Mouse (Mus musculus): ENCODE results near the gene Qprt. TPM values are rescaled to one million over a fixed set of nuclear protein-coding genes. Genes with fewer than 3 reads are reported as not detected.

The Qprt gene
- total RNA-seq, 2 experiments from 2014 or later: 0.19 to 0.76 TPM

DNA sequence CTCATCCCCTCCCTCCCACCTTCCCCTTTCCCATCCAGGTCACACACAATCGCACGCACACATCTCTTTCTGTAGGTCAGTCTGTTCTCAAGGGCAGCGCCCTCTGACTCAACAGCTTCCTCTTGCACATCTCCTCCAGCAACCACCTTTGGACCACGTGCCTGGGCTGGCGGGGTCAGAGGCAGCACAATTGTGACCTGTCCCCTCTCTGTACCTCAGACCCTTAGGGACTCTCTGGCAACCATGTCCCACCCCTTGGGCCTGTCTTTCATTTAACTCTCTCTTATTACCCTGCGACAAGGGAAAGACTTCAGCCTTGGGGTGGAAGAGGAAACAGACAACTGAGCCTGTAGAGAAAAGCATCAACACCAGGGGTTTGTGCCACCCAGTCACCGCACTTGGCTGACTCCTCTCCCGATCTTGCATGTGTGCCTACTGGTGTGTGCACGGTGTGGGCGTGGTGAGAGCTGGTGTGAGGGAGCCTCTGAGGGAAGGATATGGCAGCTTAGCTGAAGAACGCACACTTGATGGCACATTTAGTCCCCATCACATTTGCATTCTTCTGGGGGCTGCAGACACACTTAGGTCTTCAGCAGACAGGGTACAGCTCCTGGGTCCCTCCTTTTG, 12.9 kb upstream of the Qprt start:
- no peak for DNase-seq (ENCODE audit: low spot score in 2 of 2)

DNA sequence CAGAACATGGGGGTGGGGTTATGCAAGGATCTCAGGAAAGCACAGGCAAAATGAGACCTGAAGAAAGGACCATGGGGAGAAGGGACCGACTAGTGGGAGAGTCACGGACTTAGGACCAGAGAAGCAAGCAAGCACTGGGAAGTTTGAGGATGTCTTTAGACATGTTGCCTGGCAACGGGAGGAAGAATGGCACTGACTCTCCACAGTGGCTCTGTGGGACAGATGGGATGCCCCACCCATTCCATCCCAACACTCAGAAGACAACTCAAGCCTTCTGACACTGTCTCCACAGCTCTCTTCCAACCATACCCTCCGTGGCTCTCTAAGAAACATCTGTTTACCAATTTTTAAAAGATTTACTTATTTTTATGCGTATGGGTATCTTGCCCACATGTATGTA, 11.1 kb upstream of the Qprt start:
- DNase-seq (ENCODE audit: low spot score in 2 of 2): no peak

DNA sequence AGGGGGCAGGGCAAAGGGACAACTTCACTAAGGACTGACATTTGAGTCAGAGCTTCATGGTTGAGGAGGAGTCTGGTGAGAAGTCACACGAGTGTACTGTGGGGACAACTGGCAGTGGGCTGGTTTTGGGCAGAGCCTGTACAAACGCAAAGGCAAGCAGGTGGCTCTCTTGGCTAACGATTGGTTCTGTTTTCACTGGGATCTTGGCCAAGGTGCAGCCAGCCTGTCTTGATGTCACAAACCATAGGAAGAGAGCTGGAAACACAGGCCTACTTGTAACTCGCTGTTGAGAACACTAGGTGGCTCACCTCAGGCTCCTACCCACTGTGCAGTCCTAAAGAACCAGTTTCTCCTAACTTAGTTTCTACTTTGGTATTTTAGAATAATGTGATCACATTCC, 7.6 kb upstream of the Qprt start:
- peak; percentile 47 to 76 for DNase-seq (ENCODE audit: low spot score in 2 of 2)

DNA sequence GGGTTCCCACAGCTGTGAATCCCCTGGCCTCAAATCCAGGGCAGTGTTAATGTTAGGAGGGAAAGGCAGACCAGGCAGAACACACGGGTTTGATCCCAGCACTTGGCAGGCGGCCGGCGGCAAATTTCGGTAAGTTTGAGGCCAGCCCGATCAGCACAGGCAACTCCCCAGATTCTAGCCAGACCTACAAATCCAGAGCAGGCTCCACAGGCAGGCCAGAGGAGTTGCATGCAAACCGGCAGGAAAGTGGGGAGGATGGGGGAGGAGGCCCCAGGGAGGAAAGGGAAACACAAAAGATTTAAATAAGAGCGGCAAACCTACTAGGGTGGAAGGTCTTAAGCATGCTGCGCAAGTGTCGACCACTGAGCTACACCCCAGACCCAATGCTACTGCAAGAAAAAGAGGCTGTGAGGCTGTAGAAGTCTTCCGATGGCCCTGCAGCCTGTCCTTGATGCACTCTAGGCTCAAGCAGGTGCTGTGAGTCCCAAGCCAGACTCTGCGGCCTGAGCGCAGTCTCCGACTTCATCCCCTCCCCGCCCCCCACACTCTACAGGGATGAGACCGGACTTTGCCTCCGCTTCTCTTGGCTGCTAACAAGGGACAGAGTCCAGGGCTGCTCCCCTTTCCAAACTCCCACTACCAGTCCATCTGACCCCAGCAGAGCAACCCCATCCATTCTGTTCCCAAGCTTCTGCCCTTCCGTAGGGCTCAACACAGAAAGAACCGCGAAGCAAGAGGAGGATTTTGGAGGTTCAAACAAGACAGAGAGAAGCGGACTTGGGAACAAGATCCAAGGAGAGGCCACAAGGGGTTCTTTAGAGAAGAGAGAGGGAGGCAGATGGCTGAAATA, 740 bp downstream of the Qprt start:
- no peak for DNase-seq (ENCODE audit: low spot score in 2 of 2)

DNA sequence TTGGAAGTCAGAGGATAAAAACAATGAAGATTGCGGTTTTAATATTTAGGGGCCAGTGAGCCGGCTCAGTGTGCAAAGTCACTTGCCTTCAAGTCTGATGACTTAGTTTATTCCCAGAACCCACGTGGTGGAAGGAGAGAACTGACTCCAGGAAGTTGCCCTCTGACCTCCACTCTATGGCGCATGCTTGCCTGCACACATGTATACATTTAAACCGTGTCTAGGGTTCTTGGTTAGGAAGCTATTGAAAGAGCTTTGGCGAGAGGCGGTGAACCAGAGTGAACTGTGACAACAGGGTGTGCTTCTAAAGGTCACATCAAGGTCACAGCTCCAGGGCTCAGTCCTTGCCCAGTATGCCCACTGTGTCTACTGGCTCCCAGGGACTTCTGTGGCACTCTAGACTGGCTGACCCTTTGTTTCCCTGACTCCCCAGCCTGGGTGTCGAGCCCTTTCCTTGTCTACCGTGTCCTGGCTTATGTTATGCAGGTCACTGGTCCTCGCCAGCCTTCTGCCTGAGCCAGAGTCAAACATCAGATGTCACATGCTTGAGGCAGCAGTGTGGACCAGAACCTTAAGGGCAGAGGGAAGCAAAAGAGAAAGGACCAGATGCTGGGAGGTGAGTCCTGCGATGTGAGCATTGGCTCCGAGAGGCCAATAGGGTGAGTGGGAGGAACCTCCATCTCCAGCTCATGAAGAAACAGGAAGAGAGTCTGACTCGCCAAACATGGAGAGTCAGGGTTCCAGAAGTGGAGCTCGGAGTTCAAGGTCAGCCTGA, 3.2 kb downstream of the Qprt start:
- DNase-seq (ENCODE audit: low spot score in 2 of 2): no peak

DNA sequence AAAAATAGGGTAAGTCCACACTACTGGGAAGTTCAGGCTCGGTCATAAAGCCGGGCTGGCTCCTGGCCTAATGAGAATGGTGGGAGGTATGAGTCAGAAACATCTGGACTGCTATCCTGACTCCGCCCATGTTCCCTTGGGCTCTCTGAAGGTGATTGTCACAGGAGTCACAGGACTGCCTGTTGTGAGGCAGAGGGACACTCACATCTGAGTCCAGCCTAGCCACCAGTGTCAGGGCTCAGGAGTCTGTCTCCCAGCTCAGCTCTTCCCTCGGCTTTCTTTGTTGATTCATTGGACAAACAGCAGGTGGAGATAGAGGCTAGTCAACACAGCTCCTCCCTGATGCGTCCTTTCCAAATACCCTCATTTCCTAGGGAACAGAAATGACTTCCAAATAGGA, 4.1 kb downstream of the Qprt start:
- DNase-seq (ENCODE audit: low spot score in 2 of 2): no peak

DNA sequence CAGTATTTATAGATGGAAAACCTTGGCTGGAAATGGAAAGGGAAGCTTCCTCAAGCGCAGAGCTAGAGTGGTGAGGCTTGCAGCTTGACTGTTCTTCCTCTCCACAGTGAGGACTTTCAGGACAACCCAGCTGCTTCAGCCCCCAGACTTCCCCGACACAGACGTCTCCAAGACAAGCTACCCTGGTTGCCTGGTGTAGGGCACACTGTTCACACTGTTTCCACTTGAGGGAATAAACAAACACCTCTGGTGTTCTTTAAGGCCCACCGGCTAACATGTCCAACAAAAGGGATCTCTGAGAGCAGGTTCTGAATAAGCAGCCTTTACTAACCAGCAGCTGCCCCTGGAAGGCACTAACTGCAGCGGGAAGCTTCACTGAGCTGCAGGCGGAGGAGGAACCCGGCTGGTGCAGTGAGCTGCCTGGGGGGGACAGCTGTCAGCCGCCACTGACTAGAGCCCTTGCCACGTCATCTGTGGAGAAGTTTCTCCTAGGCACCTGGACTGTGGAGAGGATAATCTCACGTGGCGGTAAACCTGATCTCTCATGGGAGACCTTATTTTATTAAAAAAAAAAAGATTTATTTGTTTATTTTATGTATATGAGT, 5.6 kb downstream of the Qprt start:
- peak; percentile 28 to 46 for DNase-seq (ENCODE audit: low spot score in 2 of 2)

DNA sequence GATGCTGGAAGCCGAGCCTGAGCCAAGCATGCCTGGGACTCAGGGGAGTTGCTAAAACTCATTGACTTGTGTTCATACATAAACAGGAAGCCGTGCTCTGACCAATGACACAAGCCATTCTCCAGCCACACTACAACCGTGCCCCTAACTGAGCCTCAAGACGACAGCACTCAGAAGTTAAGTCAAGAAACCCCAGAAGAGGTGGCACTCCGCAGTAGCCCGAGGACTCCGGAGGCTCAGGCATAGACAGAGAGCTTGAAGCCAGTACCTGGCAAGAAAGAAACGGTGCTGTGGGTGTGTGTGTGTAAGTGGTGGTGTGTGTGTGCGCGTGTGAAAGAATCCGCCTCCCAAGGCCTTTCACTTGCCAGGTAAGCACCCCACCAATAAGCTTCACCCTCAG, 7.1 kb downstream of the Qprt start:
- no peak for DNase-seq (ENCODE audit: low spot score in 2 of 2)

DNA sequence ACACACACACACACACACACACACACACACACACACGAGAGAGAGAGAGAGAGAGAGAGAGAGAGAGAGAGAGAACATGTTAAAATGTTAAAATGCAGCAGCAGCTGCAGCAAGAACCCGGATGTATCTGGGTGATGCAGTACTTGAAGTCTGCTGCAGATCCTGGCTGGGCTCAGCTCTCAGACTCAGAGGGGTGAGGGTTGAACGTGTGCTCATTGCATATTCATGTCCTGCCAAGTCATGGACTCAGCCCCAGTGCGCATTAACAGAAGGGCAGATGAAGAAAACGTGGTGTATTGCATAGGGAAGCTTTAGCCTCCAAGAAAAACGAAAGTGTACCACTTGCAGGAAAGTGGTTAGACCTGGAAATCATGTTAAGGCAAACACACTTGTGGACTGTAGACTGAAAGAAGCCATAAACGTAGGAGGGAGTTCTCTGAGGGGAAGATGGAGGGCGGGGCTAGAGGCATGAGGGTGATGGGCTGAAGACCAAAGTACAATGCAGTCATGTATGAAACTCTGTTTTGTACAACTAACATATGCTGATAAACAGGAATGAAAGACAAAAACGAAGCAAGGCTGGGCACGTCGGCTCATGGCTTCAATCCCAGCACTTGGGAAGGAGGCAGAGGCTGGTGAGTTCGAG, 8.3 kb downstream of the Qprt start:
- no peak for DNase-seq (ENCODE audit: low spot score in 2 of 2)

DNA sequence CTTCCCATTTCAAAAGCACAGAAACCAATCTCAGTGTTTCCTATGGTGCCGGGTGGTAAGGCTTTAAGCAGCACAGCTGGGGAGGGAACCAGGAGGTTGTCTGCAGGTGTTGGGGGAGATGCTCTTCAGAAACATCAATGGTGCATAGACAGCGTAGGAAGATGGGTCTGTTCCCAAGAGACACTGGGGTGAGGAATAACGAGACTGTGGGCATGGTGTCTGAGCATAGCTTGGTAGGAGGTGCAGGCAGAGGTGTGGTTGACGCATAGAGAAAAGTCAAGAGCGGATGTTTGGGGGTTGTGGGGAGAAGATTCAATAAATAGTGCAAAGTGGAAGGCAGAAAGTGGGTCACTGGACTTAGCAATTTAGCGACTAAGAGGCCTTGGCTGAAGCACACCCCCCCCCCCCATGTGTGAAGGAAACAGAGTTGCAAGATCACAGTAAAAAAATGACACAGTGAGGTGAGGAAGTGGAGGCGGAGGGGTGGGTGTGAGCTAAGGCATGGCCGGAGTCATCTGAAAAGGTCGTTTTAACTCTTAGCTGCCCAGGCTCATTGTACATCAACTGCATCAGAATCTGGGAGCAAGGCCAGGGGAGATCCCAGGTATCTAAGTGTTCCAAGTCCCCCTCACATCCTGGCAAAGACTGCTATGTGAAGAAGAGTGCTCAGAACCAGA, 9.0 kb downstream of the Qprt start:
- no peak for DNase-seq (ENCODE audit: low spot score in 2 of 2)

DNA sequence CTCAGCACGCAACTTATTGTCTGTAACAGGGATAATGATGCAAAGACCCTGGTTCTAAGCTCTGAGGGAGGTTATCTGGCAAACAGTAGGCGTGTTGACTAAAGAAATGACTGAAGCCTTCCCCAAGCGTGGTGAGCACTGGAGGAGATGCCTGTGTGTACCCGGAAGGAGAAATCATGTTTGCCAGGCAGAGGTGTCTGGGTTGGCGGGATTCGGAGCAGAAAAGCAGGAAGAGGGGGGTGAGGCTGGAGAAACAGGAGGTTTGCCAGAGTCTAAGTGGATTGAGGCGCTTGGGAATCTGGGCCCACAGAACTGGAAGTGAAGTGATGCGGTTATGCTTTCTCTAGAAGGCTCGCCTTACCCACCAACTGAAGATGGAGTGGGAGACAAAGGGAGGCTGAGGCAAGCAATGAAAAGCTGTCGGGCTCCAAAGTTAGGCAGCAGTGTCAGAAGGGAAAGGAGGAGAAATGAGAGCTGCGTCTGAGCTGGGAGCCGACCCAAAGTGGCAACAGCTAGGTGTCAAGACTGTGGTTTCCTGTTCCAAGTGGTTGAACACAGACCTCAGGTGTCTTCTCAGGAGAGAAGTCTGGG, 9.7 kb downstream of the Qprt start:
- DNase-seq (ENCODE audit: low spot score in 2 of 2): no peak

DNA sequence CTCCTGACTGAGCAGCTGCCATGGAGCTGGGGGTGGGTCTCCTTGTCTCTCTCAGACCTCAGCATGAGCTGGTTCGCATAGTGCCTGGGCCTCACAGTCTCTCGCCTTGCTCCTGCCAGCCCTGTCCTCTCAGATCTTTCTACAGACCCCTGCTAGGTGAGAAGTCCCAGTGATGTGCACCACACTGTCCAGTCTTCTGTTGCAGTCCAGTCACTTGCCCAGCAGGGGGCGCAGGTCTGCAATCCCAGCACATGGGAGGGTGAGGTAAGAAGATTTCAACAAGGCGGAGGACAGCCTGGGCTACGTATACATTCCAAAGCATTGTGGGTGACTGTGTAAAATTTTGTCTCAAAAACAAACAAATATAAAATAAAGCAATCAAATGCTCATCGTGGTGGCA, 10.6 kb downstream of the Qprt start:
- peak in 1 of 2 experiments; percentile 49 for DNase-seq (ENCODE audit: low spot score in 2 of 2)

DNA sequence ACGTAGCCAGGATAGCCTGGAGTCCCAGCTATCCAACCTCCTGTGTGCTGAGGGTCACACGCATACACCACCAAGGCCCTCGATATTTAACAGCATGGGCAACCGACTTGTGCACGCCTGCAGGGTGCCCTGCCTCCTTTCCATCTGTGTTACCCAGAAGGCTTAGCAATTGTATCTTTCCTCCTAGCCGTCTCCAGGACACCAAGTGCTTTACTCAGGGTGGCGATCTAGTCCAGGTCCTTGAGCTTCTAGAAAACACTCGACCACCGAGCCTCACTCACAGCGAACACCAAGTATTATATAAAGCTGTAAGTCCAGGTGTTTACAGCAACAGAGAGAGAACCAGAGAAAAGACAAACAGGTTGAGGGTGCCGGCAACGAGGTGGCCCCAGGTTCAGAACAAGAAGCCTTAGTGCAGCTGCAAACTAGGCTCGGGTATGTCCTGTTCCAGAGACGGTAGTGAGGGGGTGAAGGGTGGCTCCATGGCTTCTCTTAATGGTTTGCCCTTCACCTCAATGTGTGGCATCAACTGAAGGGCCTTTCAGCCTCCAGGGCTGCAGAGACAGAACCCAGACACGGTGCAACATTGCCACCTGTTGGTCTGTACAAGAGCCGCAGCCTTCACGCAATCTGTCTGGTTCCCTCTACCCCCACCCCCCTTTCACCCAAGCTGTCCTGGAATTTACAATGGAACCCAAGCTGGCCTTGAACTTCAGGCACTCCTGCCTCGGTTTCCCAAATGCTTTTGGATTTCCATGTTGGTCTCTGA, 11.6 kb downstream of the Qprt start:
- DNase-seq (ENCODE audit: low spot score in 2 of 2): peak; percentile 74 to 86

DNA sequence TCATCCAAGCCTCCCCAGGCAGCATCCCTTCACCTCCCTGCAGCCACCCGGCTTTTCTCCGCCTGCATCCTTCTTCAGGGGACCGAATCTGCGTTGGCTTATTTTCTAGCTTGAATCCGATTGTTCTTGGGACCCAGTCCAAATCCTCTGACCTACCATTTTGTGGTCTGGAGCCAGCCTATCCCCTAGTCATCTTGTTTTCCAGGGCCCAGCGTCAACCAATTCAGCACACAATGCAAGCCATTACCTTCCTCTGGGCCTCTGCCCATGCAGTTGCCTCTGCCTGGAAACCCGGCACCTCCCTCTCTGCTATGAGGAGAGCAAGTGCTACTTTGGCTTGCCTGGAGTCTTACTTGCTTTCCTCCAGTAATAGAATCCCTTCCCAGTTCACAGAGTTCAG, 16.5 kb downstream of the Qprt start:
- DNase-seq (ENCODE audit: low spot score in 2 of 2): no peak

DNA sequence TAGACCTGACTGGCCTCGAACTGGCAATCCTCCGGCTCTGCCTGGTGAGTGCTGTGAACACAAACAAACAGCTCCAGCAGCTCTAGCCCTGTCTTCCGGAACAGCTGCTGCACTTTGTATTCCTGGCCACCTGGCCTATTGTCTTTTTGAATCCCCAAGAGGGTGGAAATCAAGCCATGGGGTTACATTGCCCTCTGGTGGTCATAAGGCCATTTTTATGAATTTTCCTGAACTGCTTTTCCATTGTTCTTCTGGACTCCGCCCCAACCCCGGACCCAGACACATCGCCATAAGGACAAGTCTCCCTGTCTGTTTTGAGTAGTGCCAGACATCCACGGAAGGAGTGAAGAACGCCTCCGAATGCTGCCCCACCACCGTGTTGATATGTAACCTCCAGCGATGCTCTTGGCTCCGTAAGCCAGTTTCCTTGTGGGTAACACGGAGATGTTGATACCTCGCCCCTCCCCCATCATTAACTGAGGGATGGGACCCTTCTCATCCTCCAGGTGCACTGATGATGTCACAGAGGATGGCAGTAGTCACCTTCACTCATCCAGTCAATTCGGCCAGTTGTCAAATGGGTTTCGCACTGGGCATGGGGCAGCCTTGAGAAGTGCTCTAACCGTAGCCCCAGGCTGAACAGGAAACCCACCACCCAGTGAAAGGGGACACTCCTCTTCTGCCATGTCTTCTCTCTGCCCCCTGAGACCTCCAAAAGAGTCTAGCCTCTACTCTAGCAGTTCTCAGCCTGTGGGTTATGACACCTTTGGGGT, 17.3 kb downstream of the Qprt start:
- DNase-seq (ENCODE audit: low spot score in 2 of 2): peak; percentile 76 to 87

DNA sequence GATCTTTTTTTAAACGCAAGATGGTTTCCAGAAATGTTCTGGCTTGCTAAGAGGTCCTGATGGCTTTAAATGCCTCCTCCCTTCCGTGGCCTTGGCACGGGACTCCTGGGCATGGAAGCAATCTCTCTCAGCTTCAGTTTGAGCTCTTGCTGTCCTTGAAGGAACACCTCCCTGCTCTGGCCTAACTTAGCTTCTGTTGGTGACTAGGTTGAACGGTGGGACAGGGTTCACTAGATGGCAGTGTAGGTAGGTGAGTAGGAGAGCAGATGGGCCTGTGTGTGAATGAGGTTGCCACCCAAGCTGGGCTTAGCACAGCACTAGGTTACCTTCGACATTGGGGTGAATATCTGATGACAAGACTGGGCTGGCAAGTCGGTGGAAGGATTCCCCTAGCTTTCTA, 18.1 kb downstream of the Qprt start:
- no peak for DNase-seq (ENCODE audit: low spot score in 2 of 2)

DNA sequence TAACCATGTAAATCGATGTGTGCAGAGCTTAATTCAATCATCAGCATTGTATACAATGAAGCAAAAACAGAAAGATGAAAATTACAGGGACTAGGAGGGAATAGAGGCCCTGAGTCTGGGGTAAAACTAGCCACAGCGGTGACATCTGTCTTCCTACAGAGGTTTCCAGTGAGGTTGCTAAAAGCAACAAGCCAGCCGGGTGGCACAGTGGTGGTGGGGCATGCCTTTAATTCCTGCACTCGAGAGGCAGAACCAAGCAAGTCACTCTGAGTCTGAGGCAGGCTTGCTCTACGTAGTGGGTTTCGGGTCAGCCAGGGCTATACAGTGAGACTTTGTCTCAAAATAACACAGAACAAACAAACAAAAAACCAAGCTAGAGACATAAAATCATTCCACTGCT, 19.9 kb downstream of the Qprt start:
- no peak for DNase-seq (ENCODE audit: low spot score in 2 of 2)

DNA sequence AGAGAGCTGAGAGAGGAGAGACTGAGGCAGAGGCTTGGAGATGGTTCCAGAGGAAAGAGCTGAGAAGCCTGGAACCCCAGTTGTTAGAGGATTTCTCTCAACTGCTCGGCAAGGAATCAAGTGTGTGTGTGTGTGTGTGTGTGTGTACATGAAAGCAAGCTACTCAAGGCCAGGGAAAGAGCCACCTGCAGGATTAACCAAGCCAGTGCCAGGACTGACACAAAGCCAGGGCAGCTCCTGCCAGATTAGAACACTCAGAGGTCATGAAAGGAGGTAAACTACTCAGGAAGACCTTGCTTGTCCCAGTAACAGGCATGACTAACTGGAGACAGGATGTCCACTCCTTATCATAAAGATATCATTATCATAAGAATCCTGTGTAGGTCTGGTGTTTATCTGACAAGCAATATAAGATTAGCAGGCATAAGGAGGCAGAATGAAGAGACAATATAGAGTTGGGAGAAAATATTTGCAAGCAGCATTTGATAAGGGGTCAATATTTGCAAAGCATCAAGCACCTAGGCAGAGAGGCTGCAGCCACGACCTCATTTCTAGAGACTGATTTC, 20.5 kb downstream of the Qprt start:
- no peak for DNase-seq (ENCODE audit: low spot score in 2 of 2)

All from layer of hippocampus, postnatal 14 days (tissue).